Mouse (Mus musculus): ENCODE measurements around the gene Frmd4a. TPM values are rescaled to one million over a fixed set of nuclear protein-coding genes. Genes with fewer than 3 reads are reported as not detected.

The Frmd4a gene
- polyA plus RNA-seq, 1 experiment = 46.5 TPM

- 53% methylated on average over 5 of the region's 5 CpGs for WGBS
- no peak for DNase-seq
These were observed 473.3 kb downstream of the Frmd4a start for GRCm38 (mm10) chr2:4490845-4491244.

GRCm38 (mm10) chr2:4492485-4493481, 475.3 kb downstream of the Frmd4a start:
- WGBS = 42% methylated on average over 20 of the region's 20 CpGs
- H3K4me3 ChIP-seq (replicated peaks; ENCODE audit: extremely low read depth, low read depth, low read length) = no peak overlapping the region
- TF ChIP-seq CTCF (IDR thresholded peaks at IDR 0.05; ENCODE audit: insufficient read depth, low read length) = peak; percentile 62
- no peak for TF ChIP-seq POLR2A (IDR thresholded peaks at IDR 0.05; ENCODE audit: borderline replicate concordance, extremely low read depth, low read depth, low read length)
- DNase-seq = peak; percentile 71
- H3K4me1 ChIP-seq (ENCODE audit: control insufficient read depth, insufficient read depth, low read length) = no peaks in the 10 kb centered on the region

More at GRCm38 (mm10) chr2:4490845-4491244, 473.3 kb downstream of the Frmd4a start:
- H3K4me1 ChIP-seq (ENCODE audit: control insufficient read depth, insufficient read depth, low read length) = no peaks in the 10 kb centered on the region
- no peak overlapping the region for H3K4me3 ChIP-seq (replicated peaks; ENCODE audit: extremely low read depth, low read depth, low read length)
- no peak for TF ChIP-seq CTCF (IDR thresholded peaks at IDR 0.05; ENCODE audit: insufficient read depth, low read length)
- TF ChIP-seq POLR2A (IDR thresholded peaks at IDR 0.05; ENCODE audit: borderline replicate concordance, extremely low read depth, low read depth, low read length) = no peak

GRCm38 (mm10) chr2:4494478-4494877, 477.0 kb downstream of the Frmd4a start:
- no peak overlapping the region for H3K4me3 ChIP-seq (replicated peaks; ENCODE audit: extremely low read depth, low read depth, low read length)
- no peaks in the 10 kb centered on the region for H3K4me1 ChIP-seq (ENCODE audit: control insufficient read depth, insufficient read depth, low read length)
- no peak for DNase-seq
- 88% methylated on average over 2 of the region's 2 CpGs for WGBS
- no peak for TF ChIP-seq CTCF (IDR thresholded peaks at IDR 0.05; ENCODE audit: insufficient read depth, low read length)
- TF ChIP-seq POLR2A (IDR thresholded peaks at IDR 0.05; ENCODE audit: borderline replicate concordance, extremely low read depth, low read depth, low read length) = no peak

GRCm38 (mm10) chr2:4499257-4499656, 481.7 kb downstream of the Frmd4a start:
- TF ChIP-seq CTCF (IDR thresholded peaks at IDR 0.05; ENCODE audit: insufficient read depth, low read length) (0 out of 2 replicates have a peak, but pooled peaks have one; percentile 19), POLR2A (IDR thresholded peaks at IDR 0.05; ENCODE audit: borderline replicate concordance, extremely low read depth, low read depth, low read length) (no peak)
- Histone ChIP-seq H3K4me3 (replicated peaks; ENCODE audit: extremely low read depth, low read depth, low read length) (no peak overlapping the region), H3K4me1 (ENCODE audit: control insufficient read depth, insufficient read depth, low read length) (no peaks in the 10 kb centered on the region)
- 0% methylated on average over 1 of the region's 1 CpGs for WGBS
- DNase-seq = peak; percentile 58

GRCm38 (mm10) chr2:4499916-4500315, 482.4 kb downstream of the Frmd4a start:
- TF ChIP-seq CTCF (IDR thresholded peaks at IDR 0.05; ENCODE audit: insufficient read depth, low read length) (no peak), POLR2A (IDR thresholded peaks at IDR 0.05; ENCODE audit: borderline replicate concordance, extremely low read depth, low read depth, low read length) (no peak)
- Histone ChIP-seq H3K4me3 (replicated peaks; ENCODE audit: extremely low read depth, low read depth, low read length) (no peak overlapping the region), H3K4me1 (ENCODE audit: control insufficient read depth, insufficient read depth, low read length) (no peaks in the 10 kb centered on the region)
- DNase-seq = no peak
- WGBS = 87% methylated on average over 9 of the region's 9 CpGs

- no peak for DNase-seq
- no peak for TF ChIP-seq CTCF (IDR thresholded peaks at IDR 0.05; ENCODE audit: insufficient read depth, low read length)
- no peak for TF ChIP-seq POLR2A (IDR thresholded peaks at IDR 0.05; ENCODE audit: borderline replicate concordance, extremely low read depth, low read depth, low read length)
- H3K4me1 ChIP-seq (ENCODE audit: control insufficient read depth, insufficient read depth, low read length) = no peaks in the 10 kb centered on the region
- no peak overlapping the region for H3K4me3 ChIP-seq (replicated peaks; ENCODE audit: extremely low read depth, low read depth, low read length)
- 35% methylated on average over 15 of the region's 15 CpGs for WGBS
These were observed 483.9 kb downstream of the Frmd4a start for GRCm38 (mm10) chr2:4501257-4502027.

- DNase-seq = no peak
- no peaks in the 10 kb centered on the region for H3K4me1 ChIP-seq (ENCODE audit: control insufficient read depth, insufficient read depth, low read length)
- TF ChIP-seq POLR2A (IDR thresholded peaks at IDR 0.05; ENCODE audit: borderline replicate concordance, extremely low read depth, low read depth, low read length) = no peak
- no peak for TF ChIP-seq CTCF (IDR thresholded peaks at IDR 0.05; ENCODE audit: insufficient read depth, low read length)
- H3K4me3 ChIP-seq (replicated peaks; ENCODE audit: extremely low read depth, low read depth, low read length) = no peak overlapping the region
- 70% methylated on average over 10 of the region's 10 CpGs for WGBS
These were observed 486.9 kb downstream of the Frmd4a start for GRCm38 (mm10) chr2:4504413-4504812.

GRCm38 (mm10) chr2:4505695-4506094, 488.2 kb downstream of the Frmd4a start:
- no peak for DNase-seq
- TF ChIP-seq CTCF (IDR thresholded peaks at IDR 0.05; ENCODE audit: insufficient read depth, low read length) (no peak), POLR2A (IDR thresholded peaks at IDR 0.05; ENCODE audit: borderline replicate concordance, extremely low read depth, low read depth, low read length) (no peak)
- WGBS = 93% methylated on average over 4 of the region's 4 CpGs
- H3K4me1 ChIP-seq (ENCODE audit: control insufficient read depth, insufficient read depth, low read length) = no peaks in the 10 kb centered on the region
- H3K4me3 ChIP-seq (replicated peaks; ENCODE audit: extremely low read depth, low read depth, low read length) = no peak overlapping the region

- TF ChIP-seq POLR2A (IDR thresholded peaks at IDR 0.05; ENCODE audit: borderline replicate concordance, extremely low read depth, low read depth, low read length) = no peak
- TF ChIP-seq CTCF (IDR thresholded peaks at IDR 0.05; ENCODE audit: insufficient read depth, low read length) = no peak
- Histone ChIP-seq H3K4me3 (replicated peaks; ENCODE audit: extremely low read depth, low read depth, low read length) (no peak overlapping the region), H3K4me1 (ENCODE audit: control insufficient read depth, insufficient read depth, low read length) (no peaks in the 10 kb centered on the region)
- WGBS = 86% methylated on average over 9 of the region's 9 CpGs
- no peak for DNase-seq
These were observed 489.1 kb downstream of the Frmd4a start for GRCm38 (mm10) chr2:4506659-4507058.
